Mouse (Mus musculus) G1E (cell line): Measurements from ENCODE around the gene Eif4e. TPM values are rescaled to one million over a fixed set of nuclear protein-coding genes. Genes with fewer than 3 reads are reported as not detected.

ENCODE experiments used
- ATAC-seq: 2 replicates; pipeline ENCODE4 v1.8.0; 2016; ENCODE audit warnings: mild to moderate bottlenecking; ENCODE audit not compliant: insufficient number of reproducible peaks, poor library complexity, low FRiP score, severe bottlenecking; ENCODE audit errors: extremely low read depth
- DNase-seq: peaks from one replicate; pipeline ENCODE4 v3.0.0; 2012; ENCODE audit warnings: low spot score
- H3K27me3 ChIP-seq: 2 replicates; pipeline ENCODE4 v1.6.1; 2012; ENCODE audit warnings: mild to moderate bottlenecking, low read length, inconsistent platforms; ENCODE audit not compliant: insufficient read depth
- H3K36me3 ChIP-seq: replicated peaks from 2 replicates; pipeline ENCODE3; 2012; ENCODE audit warnings: mild to moderate bottlenecking, inconsistent platforms
- H3K4me1 ChIP-seq: 2 replicates; pipeline ENCODE4 v1.6.1; 2012; ENCODE audit warnings: low read depth, low read length, inconsistent platforms, mixed read lengths; ENCODE audit not compliant: insufficient read depth
- H3K4me3 ChIP-seq: 2 replicates; pipeline ENCODE4 v1.5.1; 2012; ENCODE audit warnings: low read depth, mild to moderate bottlenecking, inconsistent platforms, low read length, moderate library complexity, mixed read lengths
- H3K9me3 ChIP-seq: replicated peaks from 2 replicates; pipeline ENCODE4 v1.6.1; 2012; ENCODE audit warnings: inconsistent platforms
- CTCF ChIP-seq: IDR thresholded peaks from 2 replicates; pipeline ENCODE4 v1.5.1; 2012; ENCODE audit warnings: low read depth, low read length, inconsistent platforms, mixed read lengths
- GATA1 ChIP-seq: IDR thresholded peaks from 2 replicates; pipeline ENCODE4 v1.6.1; 2012; ENCODE audit warnings: borderline replicate concordance, low read length, inconsistent platforms, mixed read lengths
- GATA2 ChIP-seq: IDR thresholded peaks from 2 replicates; pipeline ENCODE4 v1.6.1; 2012; ENCODE audit warnings: low read depth, low read length, inconsistent platforms, borderline replicate concordance
- POLR2AphosphoS5 ChIP-seq: IDR thresholded peaks from 2 replicates; pipeline ENCODE4 v1.6.1; 2012; ENCODE audit warnings: low read depth, low read length, inconsistent platforms; ENCODE audit not compliant: insufficient replicate concordance
- TAL1 ChIP-seq: conservative IDR thresholded peaks from 2 replicates; pipeline ENCODE4 v1.6.1; 2012; ENCODE audit warnings: low read depth, low read length, inconsistent platforms, mixed read lengths
- polyA plus RNA-seq: library from polyadenylated mRNA; stranded (reverse); fragments of >175 nt; gene quantifications from 2 replicates; pipeline ENCODE4 v1.2.3, GENCODE M21; 2012
- total RNA-seq, 2 experiments: library from RNA; stranded (forward) in 1 of 2; stranded (reverse) in 1 of 2; fragments of 200-1000 nt in 1 of 2; fragments of >200 nt in 1 of 2; fragmentation: Nextera tagmentation in 1 of 2; gene quantifications; 2 replicates each; pipeline ENCODE4 v1.2.3; 2014 to 2017

The Eif4e gene
- 584 and 634 TPM in 2 replicates for total RNA-seq (2014; fragmentation: Nextera tagmentation)
- total RNA-seq (2017) = 173 and 248 TPM in 2 replicates
- 13.2 and 21.2 TPM in 2 replicates for polyA plus RNA-seq

DNA sequence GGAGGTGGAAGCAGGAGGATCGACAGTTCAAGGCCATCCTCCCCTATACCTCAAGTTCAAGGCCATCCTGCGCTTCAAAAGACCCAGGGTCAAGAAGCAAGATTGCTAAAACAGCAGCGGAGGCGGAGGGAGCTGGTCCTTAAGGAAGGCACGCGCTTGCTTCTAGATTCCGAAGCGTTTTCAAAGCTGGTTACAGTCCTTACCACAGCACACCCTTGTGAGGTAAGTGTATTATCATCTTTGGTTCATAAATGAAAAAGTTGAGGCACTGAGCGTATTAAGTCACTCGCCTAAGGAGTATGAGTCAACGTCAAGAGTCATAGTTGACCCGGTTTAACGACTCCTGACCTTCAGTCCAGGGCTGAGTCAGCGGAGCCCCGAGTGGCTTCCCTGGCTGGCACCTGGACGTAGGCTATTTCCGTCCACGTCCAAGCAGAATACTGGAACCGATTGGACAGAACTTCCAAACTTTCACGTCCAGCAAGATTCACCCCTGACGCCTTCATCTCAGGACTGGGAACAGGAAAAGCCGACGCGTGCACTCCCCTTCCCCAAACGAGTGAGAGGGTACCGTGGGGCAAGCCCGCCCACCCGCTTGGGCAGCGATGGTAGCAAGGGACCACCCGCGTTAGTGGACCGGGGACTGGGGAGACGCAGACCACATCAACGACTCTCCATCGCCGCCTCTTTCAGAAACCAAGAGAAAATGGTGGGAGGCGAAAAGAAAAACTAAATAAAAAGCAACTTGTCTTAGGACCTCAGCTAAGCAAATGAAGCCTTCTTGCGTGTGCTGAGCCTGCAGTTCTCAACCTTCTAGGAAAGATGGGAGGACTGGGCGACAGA lies at the start of gene Eif4e:
Gene Eif4e (plus strand): TSS at position 107 of the 843 bp plus-strand sequence.
- H3K36me3 ChIP-seq = peaks cover 5% of the 10 kb centered on the region
- H3K4me3 ChIP-seq = peak within 1 kb of the TSS; percentile 91
- TF ChIP-seq TAL1 = no peak
- TF ChIP-seq GATA1 = no peak
- TF ChIP-seq CTCF = no peak
- no peak; the same call in 1 of the 2 replicates for TF ChIP-seq POLR2AphosphoS5
- no peak for TF ChIP-seq GATA2
- no peaks in the 10 kb centered on the region; the same call in 1 of the 2 replicates for H3K27me3 ChIP-seq
- no peaks in the 10 kb centered on the region for H3K9me3 ChIP-seq
- ATAC-seq (peak; percentile 26; the same call in 1 of the 2 replicates), DNase-seq (peak; percentile 38)
- H3K4me1 ChIP-seq = peaks cover 34% of the 10 kb centered on the region

DNA sequence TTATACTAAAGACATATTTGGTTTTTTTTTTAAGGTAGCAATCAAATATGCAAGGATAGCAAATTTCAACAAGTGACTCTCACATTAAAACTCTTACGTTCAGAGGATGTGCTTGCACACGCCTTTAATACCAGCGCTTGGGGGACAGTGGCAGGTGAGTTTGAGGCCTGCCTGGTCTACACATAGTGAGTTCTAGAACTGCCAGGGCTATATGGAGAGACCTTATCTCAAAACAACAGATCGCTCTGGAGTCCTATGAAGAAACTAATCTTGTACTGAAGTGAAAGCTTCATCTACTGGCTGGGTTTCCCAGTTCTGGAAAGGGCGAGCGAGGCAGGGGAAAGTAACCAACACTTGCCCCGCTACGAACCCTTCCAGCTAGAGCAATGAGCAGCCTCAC lies 46.5 kb upstream of the Eif4e start:
- peaks cover 17% of the 10 kb centered on the region for H3K4me1 ChIP-seq
- H3K9me3 ChIP-seq = no peaks in the 10 kb centered on the region
- no peaks in the 10 kb centered on the region for H3K27me3 ChIP-seq
- DNase-seq (no peak), ATAC-seq (no peak)
- TF ChIP-seq GATA2 = no peak
- TF ChIP-seq TAL1 = no peak
- H3K36me3 ChIP-seq = peaks cover 84% of the 10 kb centered on the region
- no peak overlapping the region for H3K4me3 ChIP-seq

DNA sequence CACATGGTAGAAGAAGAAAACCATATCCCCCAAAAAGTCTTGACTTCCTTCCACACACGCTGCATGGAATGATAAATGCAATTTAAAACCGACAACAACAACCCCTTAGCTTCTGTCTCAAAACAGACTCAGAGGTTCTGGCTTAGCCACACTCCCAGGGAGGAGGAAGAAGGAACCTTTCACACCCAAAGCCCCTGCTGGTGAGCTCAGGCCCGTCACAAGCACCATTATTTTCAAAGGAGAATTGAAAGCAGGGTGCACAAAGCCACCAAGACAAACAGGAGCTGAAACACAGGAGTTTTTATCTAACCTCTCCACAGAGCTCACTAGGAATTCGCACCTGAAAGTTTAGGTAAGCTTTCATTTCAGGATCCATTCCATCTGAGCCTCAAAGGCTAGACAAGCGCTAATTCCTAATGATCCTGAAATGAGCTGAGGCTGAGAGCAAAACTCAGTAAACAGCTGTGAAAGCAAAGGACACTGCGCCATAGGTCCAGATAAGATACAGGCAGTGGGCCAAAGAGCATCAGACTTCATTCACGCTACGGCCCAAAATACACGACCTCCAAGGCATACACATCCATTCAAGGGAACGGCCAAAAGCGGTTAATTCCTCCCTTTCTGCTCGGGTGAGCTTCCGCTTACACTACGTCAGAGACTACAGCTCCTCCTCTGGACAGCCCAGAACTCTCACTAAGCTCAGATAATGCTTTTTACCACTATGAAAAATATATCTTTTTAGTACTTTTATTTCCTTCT lies 44.3 kb upstream of the Eif4e start:
- ATAC-seq (no peak), DNase-seq (no peak)
- H3K27me3 ChIP-seq = no peaks in the 10 kb centered on the region
- peaks cover 82% of the 10 kb centered on the region for H3K36me3 ChIP-seq
- TF ChIP-seq GATA2 (no peak), CTCF (no peak), POLR2AphosphoS5 (no peak), TAL1 (no peak), GATA1 (no peak)
- no peaks in the 10 kb centered on the region for H3K9me3 ChIP-seq
- H3K4me3 ChIP-seq = no peak overlapping the region
- peaks cover 25% of the 10 kb centered on the region for H3K4me1 ChIP-seq

DNA sequence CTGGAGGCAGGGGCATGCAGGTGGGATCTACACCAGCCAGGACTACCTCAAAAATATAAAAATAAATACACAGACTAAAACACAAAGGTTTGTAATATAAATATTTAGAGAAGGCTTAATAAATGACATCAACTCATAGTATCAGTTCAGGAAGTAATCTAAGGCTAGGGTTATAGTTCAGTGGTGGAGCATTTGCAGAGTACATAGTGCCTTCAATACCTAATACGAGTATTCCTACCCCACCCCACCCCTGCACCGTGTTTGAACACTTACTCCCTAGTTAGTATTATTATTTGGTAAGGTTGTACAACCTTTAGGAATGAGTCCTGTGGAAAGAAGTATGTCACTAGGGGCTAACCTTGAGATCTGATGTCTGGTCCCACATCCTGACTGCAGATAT lies 42.7 kb upstream of the Eif4e start:
- no peak overlapping the region for H3K4me3 ChIP-seq
- no peaks in the 10 kb centered on the region for H3K27me3 ChIP-seq
- TF ChIP-seq GATA1 (no peak), TAL1 (no peak), GATA2 (no peak), CTCF (no peak), POLR2AphosphoS5 (no peak)
- H3K36me3 ChIP-seq = peaks cover 80% of the 10 kb centered on the region
- H3K4me1 ChIP-seq = peaks cover 33% of the 10 kb centered on the region
- ATAC-seq = no peak
- no peaks in the 10 kb centered on the region for H3K9me3 ChIP-seq
- DNase-seq = no peak

DNA sequence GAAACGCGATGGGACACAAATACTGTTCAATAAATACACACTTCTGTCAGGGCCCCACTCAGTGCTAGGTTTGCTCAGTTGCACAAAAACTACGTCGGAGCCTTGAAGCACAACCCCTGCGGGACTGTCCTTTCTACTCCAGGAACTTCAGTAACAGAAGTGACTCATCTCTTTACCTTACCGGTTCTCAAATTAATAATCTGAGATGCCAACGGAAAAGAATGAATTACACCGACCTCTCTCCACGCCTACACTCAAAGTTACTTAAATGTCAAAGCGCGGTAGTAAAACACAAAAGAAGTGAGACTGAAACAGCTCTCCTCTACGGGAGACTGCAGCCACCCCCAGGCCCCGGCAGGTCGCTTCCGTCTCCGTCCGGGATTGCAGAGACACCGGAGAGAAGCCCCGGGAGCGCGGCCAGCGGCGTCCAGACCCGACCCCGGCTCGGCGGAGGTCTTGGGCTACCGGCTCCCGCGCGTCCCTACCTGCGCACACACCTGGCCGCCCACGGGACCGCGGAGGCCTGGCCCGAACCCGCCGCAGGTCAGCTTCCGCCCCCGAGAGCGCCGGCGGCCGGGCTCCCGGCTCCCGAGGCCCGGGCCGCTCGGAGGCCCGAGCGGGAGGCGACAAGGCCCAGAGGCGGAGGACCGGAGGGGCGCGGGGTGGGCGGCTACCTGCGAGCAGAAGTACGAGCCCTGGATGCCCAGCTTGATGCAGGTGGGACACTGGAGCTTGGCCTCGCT lies 37.2 kb upstream of the Eif4e start:
- no peak for ATAC-seq
- TF ChIP-seq GATA2 (no peak), POLR2AphosphoS5 (no peak), TAL1 (no peak), GATA1 (no peak), CTCF (no peak)
- DNase-seq = peak; percentile 40
- peak overlapping the region; percentile 87 for H3K4me3 ChIP-seq
- H3K27me3 ChIP-seq = no peaks in the 10 kb centered on the region
- peaks cover 23% of the 10 kb centered on the region for H3K4me1 ChIP-seq
- peaks cover 31% of the 10 kb centered on the region for H3K36me3 ChIP-seq
- H3K9me3 ChIP-seq = no peaks in the 10 kb centered on the region
